Mouse (Mus musculus) lung, adult 2 months (tissue): Measurements from ENCODE around the gene Slc16a12.

Experiments
- CTCF ChIP-seq: fragments of 200-500 bp; IDR thresholded peaks from 2 replicates; pipeline ENCODE4 v1.5.1; 2011; ENCODE audit warnings: mild to moderate bottlenecking, low read length, control low read depth; ENCODE audit not compliant: insufficient read depth
- POLR2A ChIP-seq: fragments of 200-500 bp; IDR thresholded peaks from 2 replicates; pipeline ENCODE4 v1.6.1; 2011; ENCODE audit warnings: low read depth, mild to moderate bottlenecking, control low read depth, low read length, borderline replicate concordance; ENCODE audit errors: extremely low read depth

GRCm38 (mm10) chr19:34730584-34730983 lies 16.5 kb downstream of the Slc16a12 start:
- TF ChIP-seq POLR2A (no peak), CTCF (no peak)
